Mouse (Mus musculus) activated CD4-positive, CD25-positive, alpha-beta regulatory T cell, adult 4 months (primary cell): ENCODE results near the gene Cdk19. TPM values are rescaled to one million over a fixed set of nuclear protein-coding genes. Genes with fewer than 3 reads are reported as not detected.

Experiments
- ATAC-seq: one replicate; pipeline ENCODE4 v1.8.0; 2017
- polyA plus RNA-seq, 2 experiments: library from polyadenylated mRNA; unstranded; fragments of 100-300 nt; shearing (Covaris generic); gene quantifications; one replicate each; pipeline ENCODE4 v1.2.1; 2017

Cdk19 gene
- 10 to 100 TPM; 11.6 to 18.4 TPM for polyA plus RNA-seq

DNA sequence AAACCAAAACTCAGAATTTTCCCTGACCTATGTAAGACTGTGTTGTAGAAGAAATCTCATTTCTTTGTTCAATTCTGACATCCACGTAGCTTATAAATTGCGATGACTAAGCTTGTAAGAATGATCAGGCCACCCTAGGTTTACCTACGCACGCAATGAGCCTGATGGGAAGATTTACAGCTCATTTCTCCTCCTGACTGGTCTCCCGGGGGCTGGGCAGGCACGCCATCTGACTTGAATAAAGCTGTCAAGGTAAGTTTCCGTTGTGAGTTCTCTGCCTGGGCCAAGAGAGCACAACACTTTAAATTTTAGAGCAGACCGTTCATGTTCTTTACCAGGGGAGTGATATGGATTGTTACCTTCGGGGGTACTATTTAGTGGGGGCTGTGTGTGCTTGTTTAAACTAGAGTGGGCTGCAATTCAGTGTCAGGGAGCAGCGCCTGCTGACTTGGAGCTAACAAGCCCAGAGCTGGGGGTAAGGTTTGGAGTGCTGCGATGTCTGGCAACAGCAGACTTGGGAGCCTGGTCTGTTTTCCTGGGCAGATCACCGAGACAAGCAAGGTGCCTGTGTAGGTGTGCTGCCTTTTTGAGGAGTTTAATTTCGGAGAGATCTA is at the start of gene Cdk19:
Gene Cdk19, plus strand, starts transcription at position 214 of the 614 bp plus-strand sequence.
- no peak for ATAC-seq

- ATAC-seq = no peak
These were observed 46.7 kb upstream of the Cdk19 start for GRCm38 (mm10) chr10:40292640-40293039.

DNA sequence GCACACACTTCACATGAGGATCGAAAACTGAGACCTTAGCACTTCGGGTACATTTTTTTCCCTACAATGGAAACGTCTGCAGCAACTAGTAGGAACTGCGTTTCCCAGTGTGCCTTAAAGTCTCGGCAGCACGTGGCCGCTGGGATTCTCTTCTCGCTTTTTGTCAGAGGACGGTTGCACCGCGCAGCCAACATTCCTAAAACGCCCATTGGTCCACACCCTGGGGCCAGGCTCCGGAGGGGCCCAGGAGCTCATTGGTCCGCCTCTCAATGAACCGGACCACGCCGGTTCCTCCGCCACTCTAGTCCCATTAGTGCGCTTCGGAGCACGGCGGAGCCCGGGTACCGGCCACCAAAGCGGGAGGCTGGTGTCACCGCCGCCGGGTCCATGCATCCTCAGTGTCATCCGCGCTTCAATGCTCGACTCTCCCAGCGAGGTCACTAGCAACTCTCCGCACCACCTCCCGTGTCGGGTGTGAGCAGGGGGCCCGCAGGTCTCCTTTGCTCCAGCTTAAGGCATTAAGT is 38.7 kb upstream of the Cdk19 start:
- peak; percentile 11 for ATAC-seq

DNA sequence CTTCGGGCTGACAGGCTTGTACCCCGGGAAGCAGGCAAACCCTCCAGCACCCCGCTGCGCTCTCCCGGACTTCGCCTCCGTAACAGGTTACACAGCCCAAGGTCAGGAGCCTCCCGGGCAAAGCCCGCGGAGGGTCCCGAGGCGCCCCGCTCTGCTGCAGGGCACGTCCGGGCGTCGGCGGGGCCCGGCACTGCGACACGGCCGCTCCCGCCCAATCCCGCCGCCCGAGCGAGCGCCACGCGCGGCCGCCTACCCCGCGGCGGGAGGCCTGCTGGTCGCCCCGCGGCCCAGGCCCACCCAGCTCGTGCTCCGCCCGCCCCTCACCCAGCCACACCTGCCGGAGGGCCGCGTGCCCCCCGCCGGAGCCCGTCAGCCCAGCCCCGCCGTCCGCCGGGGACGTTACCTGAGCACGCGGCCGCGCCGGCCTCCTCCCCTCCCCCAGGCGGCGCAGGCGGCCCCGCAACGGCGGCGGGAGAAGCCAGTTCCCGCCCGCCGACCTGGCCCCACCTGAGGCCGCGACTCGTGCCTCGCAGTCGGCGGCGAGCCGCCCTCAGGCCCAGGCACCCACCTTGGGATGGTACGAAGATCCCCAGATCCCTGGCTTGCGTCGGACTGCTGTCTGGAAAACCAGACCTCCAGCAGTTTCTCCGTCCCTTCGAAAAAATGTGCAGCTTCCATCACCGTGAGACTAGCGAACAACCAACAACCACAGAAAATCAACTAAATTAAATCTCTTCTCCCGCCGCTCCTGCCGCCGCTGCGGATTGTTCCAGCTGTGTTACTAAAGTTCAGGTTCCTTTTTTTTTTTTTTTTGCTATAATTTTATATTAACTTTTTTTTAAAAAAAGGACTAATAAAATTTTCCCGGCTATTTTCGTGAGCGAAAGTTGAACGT is 37.9 kb upstream of the Cdk19 start:
- peak; percentile 14 for ATAC-seq

DNA sequence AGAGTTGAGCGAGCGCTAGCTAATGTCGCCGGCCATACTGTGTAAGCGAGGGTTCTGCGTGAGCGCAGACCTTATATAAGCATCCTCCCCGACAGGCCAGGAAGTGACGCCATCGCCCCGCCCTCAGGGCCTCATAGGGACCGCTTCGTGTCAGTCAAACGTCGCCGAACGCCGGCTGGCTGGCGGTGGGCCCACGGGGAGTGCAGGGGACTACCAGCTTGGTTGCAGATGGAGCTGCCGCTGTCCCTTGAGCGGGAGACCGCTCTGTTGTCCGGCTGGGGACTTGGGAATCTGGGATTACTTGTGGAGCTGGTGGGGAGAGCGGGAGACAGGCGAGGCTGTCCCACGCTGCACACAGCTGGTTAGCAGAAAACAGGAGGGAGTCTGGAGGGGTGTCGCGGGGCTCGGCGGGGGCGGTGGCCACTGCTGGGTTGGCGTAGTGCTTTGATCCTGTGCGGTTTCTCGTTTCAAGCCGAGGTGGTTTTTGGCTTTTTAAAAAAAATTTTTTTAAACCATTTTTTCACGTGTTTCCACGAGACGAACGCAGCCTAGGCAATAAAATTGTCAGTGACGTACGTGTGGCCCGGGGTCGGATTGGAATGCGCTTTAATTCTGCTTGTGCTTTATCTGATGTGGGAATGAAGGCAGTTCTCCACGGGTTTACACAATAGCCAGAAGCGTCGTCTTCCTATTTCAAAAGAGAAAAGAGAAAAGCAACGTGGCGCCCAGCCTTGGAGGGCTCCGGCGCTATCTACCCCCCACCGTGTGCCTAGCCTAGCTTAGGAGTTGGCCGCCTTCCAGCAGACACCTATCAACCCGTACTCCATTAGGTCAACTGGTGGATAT is 37.0 kb upstream of the Cdk19 start, which contains the start of gene Amd1:
Gene Amd1, minus strand, starts transcription at position 47 of the 846 bp plus-strand sequence.
- ATAC-seq = peak; percentile 93

GRCm38 (mm10) chr10:40305989-40306388 is 33.4 kb upstream of the Cdk19 start:
- ATAC-seq = no peak

GRCm38 (mm10) chr10:40307826-40308583 is 31.4 kb upstream of the Cdk19 start:
- no peak for ATAC-seq

GRCm38 (mm10) chr10:40309884-40310635 is 29.3 kb upstream of the Cdk19 start:
- peak; percentile 75 for ATAC-seq

- no peak for ATAC-seq
These were observed 26.6 kb upstream of the Cdk19 start for GRCm38 (mm10) chr10:40312781-40313180.

GRCm38 (mm10) chr10:40316841-40317585 is 22.4 kb upstream of the Cdk19 start:
- no peak for ATAC-seq

DNA sequence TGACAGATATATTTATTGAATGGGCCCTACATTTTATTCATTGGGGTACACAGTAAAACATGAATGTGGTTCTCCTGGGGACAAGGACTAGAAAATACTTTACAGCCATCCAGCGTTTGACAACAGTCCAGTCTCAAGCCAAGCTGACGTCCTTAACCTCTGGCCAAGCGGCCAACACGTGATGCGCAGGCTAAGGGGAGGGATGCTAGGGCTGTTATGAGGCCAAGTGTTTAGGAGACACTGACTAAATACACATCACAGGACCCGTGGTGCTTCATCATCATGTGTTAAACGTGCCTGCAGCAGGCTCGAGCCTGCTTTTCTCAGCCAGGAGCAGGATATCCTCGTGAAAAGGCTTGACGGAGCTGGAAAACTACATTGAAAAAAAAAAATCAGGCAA is 19.1 kb upstream of the Cdk19 start:
- no peak for ATAC-seq

- no peak for ATAC-seq
These were observed 11.3 kb upstream of the Cdk19 start for GRCm38 (mm10) chr10:40328004-40328551.

- no peak for ATAC-seq
These were observed 9.1 kb upstream of the Cdk19 start for GRCm38 (mm10) chr10:40330262-40330661.

DNA sequence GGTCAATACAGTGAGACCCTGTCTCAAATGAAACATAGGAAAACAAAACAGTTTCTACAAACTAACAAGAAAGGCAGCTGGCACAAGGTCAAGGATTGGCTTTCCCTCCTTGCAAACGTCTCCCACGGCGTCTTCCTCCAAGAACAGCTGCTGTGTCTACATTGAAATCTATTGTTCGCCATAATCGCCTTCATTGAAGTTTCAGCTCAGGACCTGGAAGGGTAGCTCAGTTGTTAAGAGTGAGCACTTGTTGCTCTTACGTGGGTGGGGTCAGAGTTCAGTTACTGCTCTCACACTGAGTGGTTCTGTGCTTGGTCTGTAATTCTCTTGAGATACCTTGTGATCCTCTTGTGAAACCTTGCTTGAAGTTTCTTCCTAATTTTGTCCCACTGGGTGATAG is 6.5 kb upstream of the Cdk19 start:
- ATAC-seq = no peak

GRCm38 (mm10) chr10:40342036-40342435 is 2.7 kb downstream of the Cdk19 start:
- no peak for ATAC-seq

DNA sequence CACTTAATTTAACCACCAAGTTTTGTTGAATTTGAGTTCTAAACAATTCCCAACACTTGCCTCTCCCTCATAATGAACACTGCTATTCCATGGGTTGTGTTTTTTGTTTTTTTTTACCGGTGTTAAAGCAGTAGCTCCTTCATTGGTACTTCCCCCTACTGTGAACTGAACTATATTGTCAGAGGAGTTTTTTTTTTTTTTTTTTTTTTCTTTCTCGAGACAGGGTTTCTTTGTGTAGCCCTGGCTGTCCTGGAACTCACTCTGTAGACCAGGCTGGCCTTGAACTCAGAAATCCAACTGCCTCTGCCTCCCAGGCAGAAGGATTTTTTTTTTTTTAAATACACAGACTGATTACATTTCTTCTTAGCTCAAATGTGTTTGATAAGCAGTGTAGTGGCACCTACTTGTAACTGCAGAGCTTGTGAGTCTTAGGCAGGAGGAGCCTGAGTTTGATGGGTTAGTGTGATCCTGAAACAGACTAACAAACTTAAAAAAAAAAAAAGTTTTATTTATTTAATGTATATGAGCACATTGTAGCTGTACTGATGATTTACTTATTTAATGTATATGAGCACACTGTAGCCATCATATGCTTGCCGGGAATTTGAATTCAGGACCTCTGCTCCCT is 7.5 kb downstream of the Cdk19 start:
- no peak for ATAC-seq

GRCm38 (mm10) chr10:40347461-40347954 is 8.1 kb downstream of the Cdk19 start:
- no peak for ATAC-seq

GRCm38 (mm10) chr10:40348566-40349536 is 9.5 kb downstream of the Cdk19 start:
- peak; percentile 82 for ATAC-seq
